Mouse (Mus musculus): ENCODE results near the gene Rbm15b.

- TF ChIP-seq CTCF (IDR thresholded peaks at IDR 0.05; ENCODE audit: low read depth, low read length) (no peak), POLR2A (IDR thresholded peaks at IDR 0.05; ENCODE audit: borderline replicate concordance, low read depth, low read length) (no peak)
Measured at GRCm38 (mm10) chr9:106934998-106935397, 47.8 kb upstream of the Rbm15b start.
